Mouse (Mus musculus) left cerebral cortex, adult 8-10 months (tissue): ENCODE measurements around the gene Rasa3. TPM values are rescaled to one million over a fixed set of nuclear protein-coding genes. Genes with fewer than 3 reads are reported as not detected.

Experiments
- DNase-seq, 2 experiments: peaks; one replicate each; pipeline ENCODE4 v3.0.0; 2022; ENCODE audit warnings: low spot score in 2 of 2
- total RNA-seq, 4 experiments: library from RNA; stranded (reverse); gene quantifications; 2 replicates each; pipeline ENCODE4 v1.2.4; 2022

Gene Rasa3
- 10 to 100 TPM; 63.9 to 72.0 (median 69.5) TPM for total RNA-seq

DNA sequence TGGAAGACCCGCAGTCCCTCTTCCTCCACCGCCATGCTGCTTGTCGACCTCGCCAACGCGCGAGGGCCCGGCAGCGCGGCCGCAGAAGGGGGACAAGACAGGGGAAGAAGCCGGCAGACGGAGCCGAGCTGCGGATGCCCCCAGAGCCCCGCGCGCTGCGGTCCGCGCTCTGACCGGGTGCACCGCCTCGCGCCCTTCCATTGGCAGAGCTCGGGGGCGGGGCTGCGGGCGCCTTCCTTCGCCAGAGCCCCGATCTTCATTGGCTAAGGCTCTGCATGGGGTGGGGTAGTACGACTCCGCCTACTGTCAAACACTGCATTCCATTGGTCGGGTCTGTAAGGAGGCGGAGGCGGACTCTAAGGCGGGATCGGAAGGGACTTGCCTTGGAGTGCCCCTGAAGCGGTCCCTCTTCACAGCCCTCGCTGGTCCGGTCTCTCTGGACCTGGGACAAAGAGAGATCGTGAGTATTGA, at the start of gene Rasa3:
Gene Rasa3, minus strand, starts transcription at position 191 of the 471 bp plus-strand sequence.
- DNase-seq = peak; percentile 85 to 96

DNA sequence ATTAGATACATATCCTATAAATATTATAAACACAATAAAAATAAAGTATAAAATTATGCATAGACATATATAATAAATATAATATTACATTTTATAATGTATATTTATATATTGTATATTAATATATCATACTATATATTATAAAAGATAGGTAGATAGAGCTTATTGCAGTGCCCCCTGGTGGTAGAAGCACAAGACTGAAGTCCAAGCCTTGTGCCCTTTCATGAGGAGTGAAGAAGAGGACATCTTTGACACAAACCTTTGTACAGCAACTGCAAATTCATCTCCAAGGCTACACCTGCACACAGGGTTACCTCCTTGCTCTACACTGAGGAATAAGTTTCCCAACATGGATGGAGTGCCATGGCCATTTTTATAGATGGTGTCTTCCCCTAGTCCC, 48.3 kb upstream of the Rasa3 start:
- DNase-seq = peak in 1 of 2 experiments; percentile 9

DNA sequence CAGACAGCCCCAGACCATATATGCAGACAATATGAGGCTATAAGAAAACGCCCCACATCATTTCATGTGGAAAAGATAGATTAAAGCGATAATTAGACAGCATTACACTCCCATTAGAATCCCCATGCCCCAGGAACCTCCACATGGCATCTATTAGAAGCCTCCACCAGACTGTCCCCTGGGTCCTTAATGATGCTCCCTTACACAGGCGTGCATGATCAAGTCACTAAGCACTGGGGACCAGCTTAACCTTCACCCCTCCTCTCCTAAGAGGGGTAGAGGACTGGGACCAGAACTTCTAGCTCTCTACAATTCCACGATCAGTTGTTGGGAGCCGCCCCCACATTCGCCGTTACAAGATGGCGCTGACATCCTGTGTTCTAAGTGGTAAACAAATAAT, 41.6 kb upstream of the Rasa3 start:
- DNase-seq = no peak

DNA sequence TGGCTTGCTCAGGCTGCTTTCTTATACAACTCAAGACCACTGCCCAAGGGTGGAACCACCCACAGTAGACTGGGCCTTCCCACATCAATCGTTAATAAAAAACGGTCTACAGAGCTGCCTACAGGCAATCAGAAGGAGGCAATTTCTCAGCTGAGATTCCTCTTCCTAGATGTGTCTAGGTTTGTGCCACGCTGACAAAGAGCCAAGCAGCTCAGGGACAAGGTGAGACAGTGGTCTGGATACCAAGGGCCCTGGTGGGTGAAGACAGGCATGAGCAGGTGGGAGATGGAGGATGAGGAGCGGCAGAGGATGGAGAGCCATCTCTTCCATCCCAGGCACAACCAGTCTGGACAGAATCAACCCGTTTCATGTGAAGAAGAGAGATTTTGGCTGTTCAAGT, 31.1 kb upstream of the Rasa3 start:
- no peak for DNase-seq

DNA sequence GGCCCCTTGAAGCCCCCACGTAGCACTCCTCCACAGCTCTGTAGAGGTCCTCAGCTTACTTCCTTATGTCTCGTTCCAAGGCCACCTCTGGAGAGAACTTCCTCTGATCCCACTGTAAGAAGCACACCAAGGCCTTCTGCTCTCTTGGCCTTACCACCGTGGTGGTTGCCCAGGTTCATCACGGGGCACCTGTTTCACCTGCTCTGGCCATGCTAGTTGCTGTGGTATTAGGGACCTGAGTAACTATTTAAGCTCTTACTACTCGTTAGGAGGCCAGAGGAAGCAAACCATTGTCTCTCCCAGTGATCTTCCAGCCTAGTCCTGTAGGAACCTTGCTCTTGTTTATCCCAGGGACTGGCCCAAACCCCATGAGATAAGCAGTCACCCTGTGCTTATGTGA, 29.5 kb upstream of the Rasa3 start:
- no peak for DNase-seq

DNA sequence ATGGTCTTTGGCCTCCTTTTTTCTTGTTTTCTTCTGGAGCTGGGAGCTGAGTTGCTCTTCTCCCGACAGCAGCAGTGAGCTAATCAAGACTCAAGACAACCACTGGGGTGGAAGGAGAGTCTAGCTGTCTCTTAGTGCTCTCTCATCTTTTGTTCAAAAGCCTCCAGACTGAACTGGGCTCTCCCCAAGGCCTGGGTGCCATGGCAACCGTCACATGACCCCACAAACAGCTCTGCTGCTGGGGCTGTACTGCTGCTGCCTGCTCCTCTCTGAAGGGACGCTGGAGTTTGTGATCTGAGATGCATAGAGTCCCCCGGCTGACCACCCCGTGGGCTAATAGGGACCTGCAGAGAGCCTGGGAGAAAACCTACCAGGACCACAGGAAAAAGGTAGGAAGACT, 28.3 kb upstream of the Rasa3 start, which contains the start of gene Cfap97d2:
Gene Cfap97d2, plus strand, starts transcription at position 222 of the 400 bp plus-strand sequence.
- peak in 1 of 2 experiments; percentile 61 for DNase-seq

DNA sequence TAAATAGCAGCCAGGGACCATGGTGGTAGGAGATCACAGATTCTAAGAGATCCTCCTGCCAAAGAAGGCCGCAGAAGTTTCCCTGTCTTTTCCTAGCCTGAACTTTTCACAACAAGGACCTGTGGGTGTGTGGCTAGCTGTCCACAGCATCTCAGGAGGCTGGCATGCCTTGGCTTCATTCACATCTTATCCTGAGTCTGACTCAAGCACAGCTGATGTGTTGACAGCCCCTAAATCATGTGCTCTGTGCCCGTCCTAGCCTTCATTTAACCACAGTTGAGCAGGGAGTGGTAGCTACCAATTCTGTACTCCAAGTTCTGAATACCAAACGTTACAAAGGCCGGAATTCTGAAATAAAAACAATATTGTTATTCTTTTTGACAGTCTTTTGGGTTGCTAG, 26.9 kb upstream of the Rasa3 start:
- no peak for DNase-seq

DNA sequence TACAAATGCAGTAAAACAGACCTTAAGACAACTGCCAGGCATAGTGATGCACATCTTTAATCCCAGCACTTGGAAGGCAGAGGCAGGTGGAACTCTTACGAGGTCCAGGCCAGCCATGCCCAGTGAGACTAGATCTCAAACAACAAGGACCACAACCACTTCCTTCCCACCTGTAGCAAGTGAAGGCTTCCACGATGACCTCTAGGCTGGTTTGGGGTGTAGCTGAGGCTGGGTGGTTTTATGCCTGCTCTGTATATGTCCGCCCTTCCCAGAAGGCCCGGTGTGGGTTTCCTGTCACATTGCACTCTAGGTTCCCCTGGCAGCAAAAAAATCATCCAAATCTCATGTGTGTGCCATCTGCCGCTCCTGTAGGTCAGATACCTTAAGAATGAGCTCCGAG, 26.4 kb upstream of the Rasa3 start:
- DNase-seq = no peak

DNA sequence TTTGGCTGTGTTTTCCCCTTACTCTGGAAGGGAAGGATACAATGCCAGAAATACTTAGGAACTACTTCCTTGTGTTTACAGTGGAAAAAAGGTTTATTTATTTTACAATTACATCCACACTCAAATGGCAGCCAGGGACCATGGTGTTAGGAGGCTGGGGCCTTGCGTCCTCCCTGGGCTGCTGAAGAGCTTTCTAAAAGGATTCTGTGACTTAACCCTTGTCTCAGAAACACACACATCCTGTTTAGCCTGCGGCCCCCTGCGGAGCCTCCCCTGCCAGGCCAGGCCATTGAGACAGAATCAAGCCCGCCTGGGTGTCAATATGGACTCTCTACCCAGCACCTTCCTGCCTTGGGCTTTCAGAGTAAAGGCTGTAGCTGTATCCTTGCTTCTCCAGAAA, 25.4 kb upstream of the Rasa3 start:
- no peak for DNase-seq

DNA sequence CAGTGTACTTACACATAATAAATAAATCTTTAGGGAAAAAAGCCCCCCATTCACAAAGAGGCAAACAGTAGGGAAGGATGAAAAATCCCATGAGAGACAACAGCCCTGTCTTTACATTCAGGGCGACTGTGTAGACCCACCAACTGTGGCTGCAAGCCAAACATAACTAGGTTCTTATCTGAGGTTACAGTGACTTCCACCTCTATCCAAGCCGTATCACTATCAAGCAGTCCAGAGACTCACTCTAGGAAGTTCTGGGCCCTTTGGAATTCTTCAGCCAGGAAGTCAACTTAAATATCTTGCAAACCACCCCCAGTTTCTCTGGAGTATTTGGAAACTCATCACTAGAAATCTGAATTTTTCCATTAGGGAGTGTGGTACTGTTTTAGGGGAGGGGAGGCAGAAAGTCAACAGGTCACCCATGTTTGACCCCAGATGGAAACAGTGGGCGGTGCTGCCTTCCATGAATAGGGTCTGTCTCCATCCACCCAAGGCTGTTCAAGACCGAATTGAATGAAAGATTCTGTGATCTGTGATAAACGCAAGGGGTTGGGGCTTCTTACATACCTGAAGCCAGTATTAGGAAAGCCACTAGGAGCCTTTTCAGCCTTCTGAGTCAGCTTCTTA, 22.0 kb upstream of the Rasa3 start:
- no peak for DNase-seq

DNA sequence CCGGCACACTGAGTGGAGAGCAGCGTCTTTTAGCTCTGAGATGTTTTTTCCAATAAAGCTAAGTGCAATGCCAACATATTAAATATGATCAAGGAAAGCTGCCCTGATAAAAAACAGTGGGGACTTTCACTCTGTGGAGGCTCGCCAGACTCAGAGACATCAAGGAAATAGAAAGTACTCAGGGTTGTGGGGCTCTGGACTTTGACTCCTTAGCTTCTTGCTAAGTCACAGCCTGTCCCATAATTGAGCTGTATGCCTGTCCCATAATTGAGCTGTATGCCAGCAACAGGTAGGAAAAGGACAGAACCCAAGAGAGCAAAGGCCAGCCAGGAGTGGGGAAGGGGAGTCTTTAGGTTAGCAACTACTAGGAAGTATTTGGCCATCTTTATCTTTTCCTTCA, 20.9 kb upstream of the Rasa3 start:
- no peak for DNase-seq

DNA sequence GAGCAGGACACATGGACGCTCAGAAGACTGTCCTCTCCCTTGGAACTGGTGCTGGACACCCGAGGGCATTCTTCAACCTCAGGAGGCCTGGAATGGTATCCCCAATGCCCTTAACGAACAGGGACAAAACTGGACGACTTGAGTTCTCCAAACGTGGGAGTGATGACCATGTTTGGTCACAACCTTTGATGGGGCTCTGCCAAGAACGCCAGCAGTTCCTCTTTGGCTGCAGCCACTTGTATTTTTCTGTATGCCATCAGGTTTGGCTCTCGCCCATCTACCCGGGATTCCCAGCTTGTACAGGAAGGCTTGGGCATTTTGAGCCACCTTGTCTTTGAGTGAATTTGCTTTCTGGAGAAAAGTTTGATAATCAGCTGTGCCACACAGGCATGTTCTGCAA, 20.3 kb upstream of the Rasa3 start:
- no peak for DNase-seq

DNA sequence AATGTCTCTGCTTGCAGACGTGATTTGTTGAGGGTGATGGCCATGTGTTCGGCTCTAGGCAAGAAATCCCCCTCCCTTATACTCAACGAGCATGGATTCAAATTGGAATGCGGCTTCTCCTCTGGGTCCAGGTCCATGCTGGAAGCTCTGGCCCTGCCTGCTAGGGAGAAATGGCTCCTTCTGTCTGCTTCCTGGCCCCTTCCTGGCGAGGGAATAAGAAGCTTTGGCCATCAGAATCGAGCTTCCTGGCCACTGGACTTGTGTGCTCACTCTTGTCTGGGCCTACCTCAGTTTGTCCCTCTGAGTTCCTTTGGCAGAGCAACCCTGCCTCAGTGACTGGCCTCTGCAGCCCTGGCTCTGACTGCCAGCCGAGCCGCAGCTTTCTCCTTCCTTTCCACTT, 19.8 kb upstream of the Rasa3 start:
- no peak for DNase-seq

DNA sequence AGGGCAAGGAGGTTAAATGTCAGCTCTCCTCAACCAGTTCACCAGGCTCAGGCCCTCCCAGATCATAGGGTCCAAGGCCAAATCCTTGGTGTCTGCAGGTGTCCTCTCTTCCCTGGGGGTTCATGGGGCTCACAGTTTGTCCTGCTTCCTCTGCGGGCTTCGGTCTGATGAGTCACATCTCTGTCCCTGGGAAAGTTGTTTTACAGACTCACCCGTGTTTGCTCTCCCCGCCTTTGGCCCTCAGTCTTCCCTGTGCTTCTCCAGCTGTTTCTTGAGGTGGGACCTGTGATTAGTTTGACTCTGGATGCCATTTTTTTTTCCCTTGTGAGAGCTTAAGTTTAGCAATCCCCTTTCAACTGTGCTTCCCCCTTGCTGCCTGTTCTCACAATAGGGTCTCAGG, 18.8 kb upstream of the Rasa3 start:
- DNase-seq = no peak

DNA sequence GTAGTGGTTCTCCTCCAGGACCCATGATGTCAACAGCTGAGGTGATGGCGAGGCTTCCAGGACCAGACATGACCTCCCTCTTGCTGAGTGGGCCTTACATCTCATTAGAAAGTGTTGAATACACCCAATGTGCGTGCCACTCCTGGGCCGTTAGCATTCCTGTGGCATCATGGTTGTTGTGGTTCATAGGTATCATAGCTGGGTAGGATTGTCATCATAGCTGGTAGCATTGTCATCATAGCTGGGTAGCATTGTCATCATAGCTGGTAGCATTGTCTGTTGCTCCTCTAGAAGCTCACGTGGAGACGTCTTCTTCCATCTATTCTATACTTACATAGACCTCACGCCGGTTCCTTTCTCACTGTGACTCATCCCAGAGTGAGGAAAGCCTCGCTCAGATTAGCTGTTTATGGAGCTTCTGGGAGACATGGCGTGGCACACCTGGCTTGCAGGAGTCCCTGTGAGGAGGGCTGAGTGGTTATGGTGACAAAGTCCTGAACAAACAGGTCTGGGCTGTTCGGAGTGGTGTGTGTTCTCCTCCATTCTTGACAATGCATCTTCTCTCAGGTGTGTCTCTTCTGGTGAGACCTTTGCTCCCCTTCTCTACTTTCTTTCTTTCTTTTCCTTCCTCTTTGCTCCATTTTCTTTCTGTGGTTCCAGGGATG, 17.9 kb upstream of the Rasa3 start:
- DNase-seq = no peak

DNA sequence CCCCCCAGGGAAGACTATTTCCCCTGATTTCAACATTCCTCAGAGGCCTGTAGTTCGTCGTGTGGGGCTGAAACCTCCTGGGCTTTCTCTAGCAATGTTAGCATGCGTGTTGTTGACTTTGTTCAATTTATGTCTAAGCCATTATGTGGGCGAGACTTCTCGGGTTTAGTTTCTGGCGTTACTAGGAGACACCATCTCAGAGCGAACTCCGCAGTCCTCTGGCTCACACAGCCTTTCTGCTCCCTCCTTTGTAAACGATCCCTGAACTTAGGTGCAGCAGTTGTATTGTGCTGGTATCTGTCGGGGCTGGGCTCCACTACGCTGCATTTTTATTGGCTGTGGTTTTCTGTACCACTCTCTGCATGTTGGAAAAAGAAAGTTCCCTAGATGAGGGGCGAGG, 17.3 kb upstream of the Rasa3 start:
- no peak for DNase-seq

DNA sequence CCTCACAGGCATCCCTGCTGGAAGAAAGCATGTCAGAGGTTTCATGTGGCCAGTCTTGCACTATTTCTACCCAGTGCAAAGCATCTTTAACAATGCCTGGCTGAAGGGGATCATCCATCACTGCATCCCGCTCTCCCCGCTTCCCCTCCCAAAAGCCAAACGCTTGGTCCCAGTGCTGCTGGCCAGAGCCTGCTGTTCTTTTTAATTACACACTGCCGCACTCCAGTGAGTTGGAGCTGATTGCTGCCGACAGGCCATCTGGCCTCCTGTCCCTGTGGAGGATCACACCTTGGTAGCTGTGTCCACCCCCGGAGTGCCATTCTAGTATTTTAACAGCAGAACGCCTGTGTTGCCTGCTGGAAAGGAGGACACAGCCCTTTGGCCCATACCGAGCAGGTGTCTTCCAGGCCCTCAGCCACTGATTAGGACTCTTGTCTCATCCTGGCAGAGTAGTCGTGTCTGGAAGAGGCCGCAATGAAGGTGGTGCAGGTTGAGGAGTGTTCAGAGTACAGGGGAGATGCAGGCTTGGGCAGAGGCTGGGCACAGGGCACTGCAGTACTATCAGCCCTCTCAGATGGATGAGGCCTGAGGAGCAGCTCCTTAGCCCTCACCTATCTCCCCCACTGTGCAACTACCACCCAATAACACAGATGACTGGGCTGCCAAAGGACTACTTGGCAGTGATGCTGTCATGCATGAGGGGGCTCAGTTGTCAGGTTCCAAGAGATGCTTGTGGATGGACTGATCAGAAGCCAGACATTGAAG, 15.1 kb upstream of the Rasa3 start:
- no peak for DNase-seq

DNA sequence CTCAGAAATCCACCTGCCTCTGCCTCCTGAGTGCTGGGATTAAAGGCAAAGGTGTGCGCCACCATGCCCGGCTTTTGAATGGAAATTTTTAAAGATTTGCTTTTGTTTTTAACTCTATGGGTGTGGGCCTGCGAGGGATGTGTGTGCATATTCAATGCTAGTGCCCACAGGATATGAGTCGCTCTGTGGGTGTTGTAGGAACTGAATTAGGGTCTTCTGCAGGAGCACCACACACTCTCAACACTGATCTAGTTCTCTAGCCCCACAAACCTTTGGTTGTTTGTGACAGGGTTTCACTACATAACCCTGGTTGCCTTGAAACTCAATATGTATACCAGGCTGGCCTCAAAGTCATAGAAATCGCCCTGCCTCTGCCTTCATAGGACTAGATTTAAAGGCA, 11.9 kb upstream of the Rasa3 start:
- DNase-seq = no peak

DNA sequence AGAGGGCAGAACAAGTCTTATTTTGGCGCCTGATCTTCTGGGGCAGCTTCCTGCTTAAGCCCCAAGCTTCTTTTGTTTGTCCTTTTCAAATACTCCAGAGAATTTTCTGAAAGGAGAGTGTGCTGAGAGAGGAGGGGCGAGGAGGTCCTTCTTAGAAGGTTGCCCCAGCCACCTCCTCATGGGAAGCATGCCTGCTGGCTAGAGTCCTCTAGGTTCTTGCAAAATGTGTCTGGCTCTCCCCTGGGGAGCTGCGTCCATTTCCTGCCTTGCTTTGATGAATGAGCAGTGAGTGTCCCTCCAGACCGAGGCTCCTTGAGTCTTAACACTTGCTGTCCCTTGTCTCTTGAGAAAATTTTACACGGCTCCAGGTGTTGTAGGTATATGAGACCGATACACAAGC, 11.1 kb upstream of the Rasa3 start:
- DNase-seq = no peak

DNA sequence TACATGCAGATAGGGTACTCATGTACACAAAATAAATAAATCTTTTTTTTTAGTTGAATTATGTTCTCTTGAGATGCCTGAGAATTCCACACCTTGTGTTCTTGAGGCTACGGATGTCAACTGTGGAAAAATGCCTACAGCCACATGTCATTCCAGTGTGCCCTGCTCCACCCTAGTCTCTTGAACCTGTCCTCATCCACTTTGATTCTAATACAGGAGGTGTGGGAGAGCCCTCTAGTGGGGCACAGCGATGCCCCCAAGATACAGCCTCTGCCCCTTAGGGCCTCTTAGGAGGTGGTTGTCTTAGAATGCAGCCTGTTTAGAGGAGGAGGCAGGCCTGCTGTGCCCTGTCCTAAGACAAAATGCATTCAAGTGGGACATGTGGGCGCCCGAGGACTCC, 10.5 kb upstream of the Rasa3 start:
- no peak for DNase-seq

DNA sequence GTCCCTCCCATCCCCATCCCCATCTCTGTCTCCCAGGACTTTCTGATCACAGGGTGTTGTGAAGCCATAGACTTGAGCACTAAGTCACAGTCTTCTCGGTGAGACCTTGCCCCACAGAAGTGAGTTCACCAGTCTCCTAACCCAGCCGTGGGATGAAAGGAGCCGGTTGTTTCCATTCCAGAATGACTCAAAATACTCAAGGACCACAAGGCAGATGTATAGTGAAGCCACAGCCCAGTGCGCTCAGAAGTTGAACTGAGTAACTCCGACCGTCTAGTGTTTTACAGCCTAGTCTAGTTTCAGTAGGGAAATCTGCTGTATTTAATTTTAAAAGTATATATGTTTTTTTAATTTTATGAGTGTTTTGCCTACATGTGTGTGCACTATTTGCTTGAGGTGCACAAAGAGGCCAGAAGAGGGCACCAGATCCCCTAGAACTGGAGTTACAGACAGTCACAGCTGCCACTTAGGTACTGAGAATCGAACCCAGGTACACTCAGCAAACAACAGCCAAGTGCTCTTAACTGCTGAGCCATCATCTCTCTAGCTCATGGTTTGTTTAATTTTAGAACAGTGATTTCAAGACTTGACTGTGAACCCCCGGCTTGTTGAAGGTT, 9.8 kb upstream of the Rasa3 start:
- DNase-seq = no peak

DNA sequence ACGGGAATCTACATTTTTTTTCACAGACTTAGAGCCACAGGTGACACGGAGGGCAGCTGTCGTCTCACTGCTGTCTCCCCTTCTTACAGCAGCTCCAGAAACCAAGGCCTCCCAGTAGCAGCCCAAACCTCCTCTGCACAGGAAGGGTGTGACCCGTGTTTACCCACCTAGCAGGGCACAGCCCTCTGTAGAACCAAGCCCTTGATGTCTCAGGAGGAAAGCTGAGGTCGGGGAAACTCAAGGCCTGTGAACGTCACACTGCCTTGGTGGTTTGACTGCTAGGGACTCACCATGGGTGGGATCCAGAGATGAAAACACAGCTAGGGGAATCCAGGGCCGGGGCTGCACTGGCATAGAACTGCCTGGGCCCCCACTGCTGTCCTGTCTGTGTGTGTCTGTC, 9.0 kb upstream of the Rasa3 start:
- DNase-seq = no peak
